Mouse (Mus musculus): ENCODE results near the gene Prkar1b. TPM values are rescaled to one million over a fixed set of nuclear protein-coding genes. Genes with fewer than 3 reads are reported as not detected.

The Prkar1b gene
- polyA plus RNA-seq (2015; fragmentation: Nextera tagmentation; extraction: Ambion mirVana): 331 and 348 TPM in 2 replicates

GRCm38 (mm10) chr5:139149681-139150602, at the start of gene Prkar1b, which contains the start of gene Dnaaf5:
Gene Prkar1b, minus strand, starts transcription at chr5:139150001.
Gene Dnaaf5, plus strand, starts transcription at chr5:139150223.

GRCm38 (mm10) chr5:138997171-138997788, 152.5 kb downstream of the Prkar1b start, which contains the start of gene Pdgfa:
Gene Pdgfa, minus strand, starts transcription at chr5:138997370.

Other genes starting within 250 kb of the Prkar1b start
- 63.1 and 71.3 TPM in 2 replicates for gene Pdgfa, start 152.6 kb downstream of the Prkar1b start, polyA plus RNA-seq (2015; fragmentation: Nextera tagmentation; extraction: Ambion mirVana)
- 2.4 and 3.0 TPM in 2 replicates for gene Dnaaf5, start 222 bp upstream of the Prkar1b start, polyA plus RNA-seq (2015; fragmentation: Nextera tagmentation; extraction: Ambion mirVana)
- gene Sun1, start 50.6 kb upstream of the Prkar1b start, polyA plus RNA-seq (2015; fragmentation: Nextera tagmentation; extraction: Ambion mirVana): 31.2 and 34.3 TPM in 2 replicates
- 131 and 137 TPM in 2 replicates for gene Get4, start 102.3 kb upstream of the Prkar1b start, polyA plus RNA-seq (2015; fragmentation: Nextera tagmentation; extraction: Ambion mirVana)
- 156 TPM in 2 replicates for gene Adap1, start 175.6 kb upstream of the Prkar1b start, polyA plus RNA-seq (2015; fragmentation: Nextera tagmentation; extraction: Ambion mirVana)
- 77.9 and 87.1 TPM in 2 replicates for gene Cox19, start 201.4 kb upstream of the Prkar1b start, polyA plus RNA-seq (2015; fragmentation: Nextera tagmentation; extraction: Ambion mirVana)
- not detected in 2 replicates for gene Cyp2w1, start 202.6 kb upstream of the Prkar1b start, polyA plus RNA-seq (2015; fragmentation: Nextera tagmentation; extraction: Ambion mirVana)
- 4.7 and 4.8 TPM in 2 replicates for gene Gpr146, start 227.7 kb upstream of the Prkar1b start, polyA plus RNA-seq (2015; fragmentation: Nextera tagmentation; extraction: Ambion mirVana)